Mouse (Mus musculus) neutrophil, adult 83 days (primary cell): ENCODE results near the gene Abhd11. TPM values are rescaled to one million over a fixed set of nuclear protein-coding genes. Genes with fewer than 3 reads are reported as not detected.

Experiments
- total RNA-seq, 2 experiments: library from RNA; stranded (reverse); gene quantifications; one replicate each; pipeline ENCODE4 v1.2.4; 2023

Gene Abhd11
- total RNA-seq: 10 to 100 TPM; 20.8 to 24.5 TPM

GRCm38 (mm10) chr5:135008671-135009589 is at the start of gene Abhd11:
TSS of gene Abhd11 (plus strand) at chr5:135009152.

GRCm38 (mm10) chr5:134985633-134986297 is 23.2 kb upstream of the Abhd11 start, which contains the start of gene Cldn3:
TSS of gene Cldn3 (plus strand) at chr5:134986214.

GRCm38 (mm10) chr5:135023344-135024173 is 14.6 kb downstream of the Abhd11 start, which contains the start of gene Stx1a:
TSS of gene Stx1a (plus strand) at chr5:135023482.

Other genes starting within 250 kb of the Abhd11 start
- gene Tmem270, start 102.4 kb upstream of the Abhd11 start, total RNA-seq: not detected
- 10 to 100 TPM; 23.0 to 34.6 TPM for gene Cldn13, start 93.6 kb upstream of the Abhd11 start, total RNA-seq
- gene Mettl27, start 76.8 kb upstream of the Abhd11 start, total RNA-seq: 1 to 10 TPM; 1.3 to 6.4 TPM
- gene Cldn4, start 62.2 kb upstream of the Abhd11 start, total RNA-seq: not detected
- not detected for gene Cldn3, start 22.9 kb upstream of the Abhd11 start, total RNA-seq
- under 1 TPM; 0.46 to 0.53 TPM for gene Stx1a, start 14.3 kb downstream of the Abhd11 start, total RNA-seq
- gene Dnajc30, start 55.0 kb downstream of the Abhd11 start, total RNA-seq: 10 to 100 TPM; 12.1 to 13.1 TPM
- gene Bud23, start 55.8 kb downstream of the Abhd11 start, total RNA-seq: 10 to 100 TPM; 28.8 to 29.4 TPM
- gene Vps37d, start 69.1 kb downstream of the Abhd11 start, total RNA-seq: not detected
- gene Mlxipl, start 80.7 kb downstream of the Abhd11 start, total RNA-seq: 1 to 10 TPM; 1.1 to 1.3 TPM
- 10 to 100 TPM in 1 of 2 experiments, 1 to 10 TPM in 1; 8.3 to 10.7 TPM for gene Tbl2, start 140.5 kb downstream of the Abhd11 start, total RNA-seq
- 10 to 100 TPM; 25.0 to 26.4 TPM for gene Bcl7b, start 159.1 kb downstream of the Abhd11 start, total RNA-seq
- gene Baz1b, start 178.1 kb downstream of the Abhd11 start, total RNA-seq: 10 to 100 TPM; 89.4 to 94.1 TPM
- not detected for gene Fzd9, start 242.1 kb downstream of the Abhd11 start, total RNA-seq